Mouse (Mus musculus): ENCODE results near the gene Gm21698.
"Not testable (repeated sequence)": the region's sequence is repeated elsewhere in the genome, so short reads cannot be mapped to it uniquely, and the experiment has no call there.

- TF ChIP-seq CTCF (conservative IDR thresholded peaks at IDR 0.05; ENCODE audit: low read length); POU5F1 (IDR thresholded peaks at IDR 0.05; ENCODE audit: borderline replicate concordance, low read length); NANOG (IDR thresholded peaks at IDR 0.05; ENCODE audit: borderline replicate concordance, low read length): not testable (repeated sequence)
These were observed 16.2 kb upstream of the Gm21698 start, which contains the start of gene Gm1979 for GRCm38 (mm10) chr5:26004698-26005097.
